Mouse (Mus musculus) E14TG2a.4 (cell line): Measurements from ENCODE around the gene Cttnbp2nl.

ENCODE experiments used
- CTCF ChIP-seq: conservative IDR thresholded peaks from 2 replicates; pipeline ENCODE4 v1.5.1; 2014; ENCODE audit warnings: low read length
- NANOG ChIP-seq: IDR thresholded peaks from 2 replicates; pipeline ENCODE4 v1.6.1; 2014; ENCODE audit warnings: borderline replicate concordance, low read length, mixed read lengths
- POU5F1 ChIP-seq: IDR thresholded peaks from 2 replicates; pipeline ENCODE4 v1.6.1; 2014; ENCODE audit warnings: low read length, borderline replicate concordance

- TF ChIP-seq CTCF (no peak), NANOG (no peak), POU5F1 (no peak)
Measured at GRCm38 (mm10) chr3:104987884-104988283, 65.1 kb downstream of the Cttnbp2nl start.
